Mouse (Mus musculus): ENCODE results near the gene Bhlha15. TPM values are rescaled to one million over a fixed set of nuclear protein-coding genes. Genes with fewer than 3 reads are reported as not detected.

Bhlha15 gene
- polyA plus RNA-seq, 1 experiment: 0.42 TPM

GRCm38 (mm10) chr5:144173648-144174047 is 16.4 kb upstream of the Bhlha15 start:
- Histone ChIP-seq H3K4me1 (replicated peaks; ENCODE audit: control insufficient read depth, insufficient read depth, low read length) (no peaks in the 10 kb centered on the region), H3K4me3 (ENCODE audit: control insufficient read depth, insufficient read depth, low read length) (no peak overlapping the region), H3K27me3 (ENCODE audit: control insufficient read depth, insufficient read depth, low read length) (no peaks in the 10 kb centered on the region), H3K36me3 (ENCODE audit: control insufficient read depth, insufficient read depth, low read length) (peaks cover 39% of the 10 kb centered on the region), H3K27ac (ENCODE audit: control insufficient read depth, insufficient read depth, low read length) (no peak overlapping the region)
- no peak for DNase-seq
- TF ChIP-seq POLR2A (IDR thresholded peaks at IDR 0.05; ENCODE audit: control insufficient read depth, extremely low read depth, insufficient read depth, low read length, poor library complexity): no peak
- TF ChIP-seq CTCF (IDR thresholded peaks at IDR 0.05; ENCODE audit: borderline replicate concordance, control insufficient read depth, extremely low read depth, insufficient read depth, low read length, poor library complexity): no peak
- WGBS: 97% methylated on average over 18 of the region's 18 CpGs

DNA sequence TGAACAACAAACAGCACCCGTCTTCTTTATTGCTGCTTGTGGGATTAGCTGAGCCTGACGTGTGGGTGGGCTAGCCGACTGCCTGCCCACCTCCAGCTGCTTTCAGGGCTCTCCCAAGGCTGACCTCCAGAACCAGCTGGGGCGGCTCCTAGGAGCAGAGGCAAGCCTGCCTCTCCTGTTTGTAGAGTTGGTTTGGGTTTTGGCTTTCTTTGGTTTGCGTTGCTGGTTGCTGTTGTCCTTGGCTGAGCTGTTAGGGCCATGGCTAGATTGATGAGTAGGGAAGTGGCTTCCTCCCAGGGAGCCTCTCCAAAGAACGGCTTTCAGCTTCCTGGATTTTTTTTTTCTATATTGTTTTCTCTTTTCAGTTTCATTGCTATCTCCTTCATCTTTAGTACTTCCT is 11.9 kb upstream of the Bhlha15 start:
- 82% methylated on average over 6 of the region's 6 CpGs for WGBS

GRCm38 (mm10) chr5:144181249-144181648 is 8.8 kb upstream of the Bhlha15 start:
- Histone ChIP-seq H3K27ac (ENCODE audit: control insufficient read depth, insufficient read depth, low read length) (no peak overlapping the region), H3K4me1 (replicated peaks; ENCODE audit: control insufficient read depth, insufficient read depth, low read length) (no peaks in the 10 kb centered on the region), H3K27me3 (ENCODE audit: control insufficient read depth, insufficient read depth, low read length) (no peaks in the 10 kb centered on the region), H3K36me3 (ENCODE audit: control insufficient read depth, insufficient read depth, low read length) (no peaks in the 10 kb centered on the region; the same call in 1 of the 2 replicates), H3K4me3 (ENCODE audit: control insufficient read depth, insufficient read depth, low read length) (no peak overlapping the region)
- TF ChIP-seq CTCF (IDR thresholded peaks at IDR 0.05; ENCODE audit: borderline replicate concordance, control insufficient read depth, extremely low read depth, insufficient read depth, low read length, poor library complexity): no peak
- no peak for TF ChIP-seq POLR2A (IDR thresholded peaks at IDR 0.05; ENCODE audit: control insufficient read depth, extremely low read depth, insufficient read depth, low read length, poor library complexity)
- 71% methylated on average over 7 of the region's 7 CpGs for WGBS
- DNase-seq: no peak

More for the DNA sequence above, 11.9 kb upstream of the Bhlha15 start:
- no peak overlapping the region for H3K4me3 ChIP-seq (ENCODE audit: control insufficient read depth, insufficient read depth, low read length)
- H3K36me3 ChIP-seq (ENCODE audit: control insufficient read depth, insufficient read depth, low read length): peaks cover 21% of the 10 kb centered on the region
- no peak overlapping the region for H3K27ac ChIP-seq (ENCODE audit: control insufficient read depth, insufficient read depth, low read length)
- no peaks in the 10 kb centered on the region for H3K4me1 ChIP-seq (replicated peaks; ENCODE audit: control insufficient read depth, insufficient read depth, low read length)
- no peaks in the 10 kb centered on the region for H3K27me3 ChIP-seq (ENCODE audit: control insufficient read depth, insufficient read depth, low read length)
- TF ChIP-seq POLR2A (IDR thresholded peaks at IDR 0.05; ENCODE audit: control insufficient read depth, extremely low read depth, insufficient read depth, low read length, poor library complexity) (no peak), CTCF (IDR thresholded peaks at IDR 0.05; ENCODE audit: borderline replicate concordance, control insufficient read depth, extremely low read depth, insufficient read depth, low read length, poor library complexity) (no peak)
- DNase-seq: no peak

- no peak overlapping the region for H3K27ac ChIP-seq (ENCODE audit: control insufficient read depth, insufficient read depth, low read length)
- H3K36me3 ChIP-seq (ENCODE audit: control insufficient read depth, insufficient read depth, low read length): no peaks in the 10 kb centered on the region
- DNase-seq: no peak
- no peaks in the 10 kb centered on the region for H3K4me1 ChIP-seq (replicated peaks; ENCODE audit: control insufficient read depth, insufficient read depth, low read length)
- no peaks in the 10 kb centered on the region for H3K27me3 ChIP-seq (ENCODE audit: control insufficient read depth, insufficient read depth, low read length)
- WGBS: 56% methylated on average over 20 of the region's 20 CpGs
- no peak overlapping the region for H3K4me3 ChIP-seq (ENCODE audit: control insufficient read depth, insufficient read depth, low read length)
- TF ChIP-seq CTCF (IDR thresholded peaks at IDR 0.05; ENCODE audit: borderline replicate concordance, control insufficient read depth, extremely low read depth, insufficient read depth, low read length, poor library complexity): no peak
- no peak for TF ChIP-seq POLR2A (IDR thresholded peaks at IDR 0.05; ENCODE audit: control insufficient read depth, extremely low read depth, insufficient read depth, low read length, poor library complexity)
These were observed 7.4 kb upstream of the Bhlha15 start for GRCm38 (mm10) chr5:144182542-144183247.

- DNase-seq: no peak
- 95% methylated on average over 8 of the region's 8 CpGs for WGBS
- no peaks in the 10 kb centered on the region for H3K27me3 ChIP-seq (ENCODE audit: control insufficient read depth, insufficient read depth, low read length)
- H3K4me1 ChIP-seq (replicated peaks; ENCODE audit: control insufficient read depth, insufficient read depth, low read length): no peaks in the 10 kb centered on the region
- H3K36me3 ChIP-seq (ENCODE audit: control insufficient read depth, insufficient read depth, low read length): no peaks in the 10 kb centered on the region
- no peak for TF ChIP-seq POLR2A (IDR thresholded peaks at IDR 0.05; ENCODE audit: control insufficient read depth, extremely low read depth, insufficient read depth, low read length, poor library complexity)
- no peak for TF ChIP-seq CTCF (IDR thresholded peaks at IDR 0.05; ENCODE audit: borderline replicate concordance, control insufficient read depth, extremely low read depth, insufficient read depth, low read length, poor library complexity)
- H3K27ac ChIP-seq (ENCODE audit: control insufficient read depth, insufficient read depth, low read length): no peak overlapping the region
- H3K4me3 ChIP-seq (ENCODE audit: control insufficient read depth, insufficient read depth, low read length): no peak overlapping the region
These were observed 6.9 kb upstream of the Bhlha15 start for GRCm38 (mm10) chr5:144183248-144183559.

GRCm38 (mm10) chr5:144183647-144184335 is 6.3 kb upstream of the Bhlha15 start:
- Histone ChIP-seq H3K4me3 (ENCODE audit: control insufficient read depth, insufficient read depth, low read length) (no peak overlapping the region), H3K27ac (ENCODE audit: control insufficient read depth, insufficient read depth, low read length) (no peak overlapping the region), H3K4me1 (replicated peaks; ENCODE audit: control insufficient read depth, insufficient read depth, low read length) (no peaks in the 10 kb centered on the region), H3K36me3 (ENCODE audit: control insufficient read depth, insufficient read depth, low read length) (no peaks in the 10 kb centered on the region), H3K27me3 (ENCODE audit: control insufficient read depth, insufficient read depth, low read length) (no peaks in the 10 kb centered on the region)
- TF ChIP-seq POLR2A (IDR thresholded peaks at IDR 0.05; ENCODE audit: control insufficient read depth, extremely low read depth, insufficient read depth, low read length, poor library complexity) (no peak), CTCF (IDR thresholded peaks at IDR 0.05; ENCODE audit: borderline replicate concordance, control insufficient read depth, extremely low read depth, insufficient read depth, low read length, poor library complexity) (no peak)
- 56% methylated on average over 7 of the region's 7 CpGs for WGBS
- no peak for DNase-seq

Measured in thymus, adult 2 months (tissue).